ENCODE assay signal across 17 mouse cellular contexts in genomic region chr7:81731181-81731651, GRCm38 (mm10). TPM values are rescaled to one million over a fixed set of nuclear protein-coding genes. Genes with fewer than 3 reads are reported as not detected.
DNase-seq lines count a peak whose midpoint lies in the region; ATAC-seq and TF ChIP-seq lines count a peak whose summit lies in the region.
"Had no signal": no experiment of that assay in that cellular context is flagged by ENCODE, and none has a peak within 500 bp of the region (broad histone marks: within the 10 kb centered on the region; RNA-seq: fewer than 3 reads in every experiment).

No protein-coding gene starts in this region.

- H3K27ac ChIP-seq in midbrain, postnatal 0 days (ENCODE audit: low read depth, low read length): no peak overlapping the region
- H3K27ac ChIP-seq: embryonic facial prominence, embryonic 12.5 days; hindbrain, embryonic 14.5 days; liver, embryonic 15.5 days; midbrain, embryonic 10.5 days had no signal

- no peaks in the 10 kb centered on the region for H3K36me3 ChIP-seq in midbrain, postnatal 0 days (ENCODE audit: insufficient read depth, low read length)
- H3K36me3 ChIP-seq: embryonic facial prominence, embryonic 12.5 days; liver, embryonic 15.5 days; midbrain, embryonic 10.5 days had no signal

- intact Hi-C loops in left cerebral cortex, postnatal 4 days (cut with DNase I): no loop called here

- H3K4me3 ChIP-seq in midbrain, postnatal 0 days (ENCODE audit: low read depth, low read length): no peak overlapping the region
- H3K4me3 ChIP-seq: embryonic facial prominence, embryonic 12.5 days; liver, embryonic 15.5 days; midbrain, embryonic 10.5 days had no signal

- WGBS in midbrain, postnatal 0 days: 84% methylated on average over 6 of the region's 6 CpGs

- ATAC-seq in megakaryocyte-erythroid progenitor cell, adult 5-6 weeks (replicated peaks; ENCODE audit: low FRiP score, low TSS enrichment, poor library complexity, severe bottlenecking): no peak
- no peak for ATAC-seq in midbrain, postnatal 0 days (ENCODE audit: low FRiP score)
- ATAC-seq: intestine, postnatal 0 days had no signal

- no peaks in the 10 kb centered on the region for H3K9me3 ChIP-seq in midbrain, postnatal 0 days (ENCODE audit: low read length)
- H3K9me3 ChIP-seq: embryonic facial prominence, embryonic 12.5 days; liver, embryonic 15.5 days; midbrain, embryonic 10.5 days had no signal

- no peak overlapping the region for H3K9ac ChIP-seq in midbrain, postnatal 0 days (replicated peaks; ENCODE audit: low read length, poor library complexity, severe bottlenecking)
- H3K9ac ChIP-seq: embryonic facial prominence, embryonic 12.5 days; hindbrain, embryonic 14.5 days; liver, embryonic 15.5 days had no signal

- H3K4me2 ChIP-seq in midbrain, postnatal 0 days (ENCODE audit: low read depth, low read length, poor library complexity, severe bottlenecking): no peak overlapping the region
- H3K4me2 ChIP-seq: embryonic facial prominence, embryonic 12.5 days; hindbrain, embryonic 14.5 days; liver, embryonic 15.5 days had no signal

- H3K4me1 ChIP-seq in midbrain, postnatal 0 days (ENCODE audit: insufficient read depth, low read length): no peaks in the 10 kb centered on the region
- H3K4me1 ChIP-seq: embryonic facial prominence, embryonic 12.5 days; midbrain, embryonic 10.5 days had no signal

- no peak for TF ChIP-seq CTCF in midbrain, postnatal 0 days (IDR thresholded peaks at IDR 0.05)

- no peaks in the 10 kb centered on the region for H3K27me3 ChIP-seq in midbrain, postnatal 0 days (ENCODE audit: insufficient read depth, low read length)
- H3K27me3 ChIP-seq: embryonic facial prominence, embryonic 12.5 days; liver, embryonic 15.5 days had no signal

- DNase-seq in left cerebral cortex, adult 18-20 months (ENCODE audit: low spot score in 2 of 2): peak; percentile 53 to 68
- no peak for DNase-seq in left cerebral cortex, postnatal 4 days
- DNase-seq in frontal cortex, postnatal 14 days (ENCODE audit: low spot score in 2 of 2): peak; percentile 33 to 56
- peak; percentile 45 to 56 for DNase-seq in layer of hippocampus, postnatal 36 days
- DNase-seq in right cerebral cortex, postnatal 36 days (ENCODE audit: low spot score in 2 of 2): peak; percentile 66 to 71
- no peak for DNase-seq in midbrain, postnatal 0 days (ENCODE audit: low spot score)
- DNase-seq: cerebellum, adult 18-20 months; kidney, postnatal 14 days; lung, postnatal 14 days; thymus, adult 18-20 months had no signal

RNA-seq across cellular contexts. Expression of gene Homer2, which starts 23.9 kb away (rescaled TPM):
- 10 to 100 TPM; 63.3 to 65.4 TPM for total RNA-seq in left cerebral cortex, adult 18-20 months (2021)
- total RNA-seq in left cerebral cortex, postnatal 4 days (2021): 10 to 100 TPM; 51.8 to 54.3 TPM
- 10 to 100 TPM; 88.6 to 92.1 TPM for total RNA-seq in layer of hippocampus, postnatal 36 days (2021)
- total RNA-seq in megakaryocyte-erythroid progenitor cell, adult 5-6 weeks (2014; fragmentation: Nextera tagmentation): 0.33 and 3.3 TPM in 2 replicates
- total RNA-seq in megakaryocyte-erythroid progenitor cell, adult 5-6 weeks (2017): 1.4 and 3.4 TPM in 2 replicates
- total RNA-seq in midbrain, postnatal 0 days (2014; rRNA removed): 23.7 and 25.6 TPM in 2 replicates
- polyA plus RNA-seq in midbrain, postnatal 0 days (2015; fragmentation: Nextera tagmentation; extraction: Ambion mirVana): 23.5 and 29.5 TPM in 2 replicates
- total RNA-seq: neutrophil, adult 5-6 weeks had no signal

RNA-seq across cellular contexts. Expression of gene Ramac, which starts 31.5 kb away (rescaled TPM):
- 100 to 1,000 TPM in 1 of 2 experiments, 10 to 100 TPM in 1; 86.5 to 101 TPM for total RNA-seq in left cerebral cortex, adult 18-20 months (2021)
- total RNA-seq in left cerebral cortex, postnatal 4 days (2021): 10 to 100 TPM; 54.5 to 61.9 TPM
- 10 to 100 TPM; 68.4 to 75.5 TPM for total RNA-seq in layer of hippocampus, postnatal 36 days (2021)
- 52.4 and 55.1 TPM in 2 replicates for total RNA-seq in megakaryocyte-erythroid progenitor cell, adult 5-6 weeks (2014; fragmentation: Nextera tagmentation)
- 73.6 and 96.6 TPM in 2 replicates for total RNA-seq in megakaryocyte-erythroid progenitor cell, adult 5-6 weeks (2017)
- total RNA-seq in midbrain, postnatal 0 days (2014; rRNA removed): 81.6 and 104 TPM in 2 replicates
- polyA plus RNA-seq in midbrain, postnatal 0 days (2015; fragmentation: Nextera tagmentation; extraction: Ambion mirVana): 189 and 190 TPM in 2 replicates

RNA-seq across cellular contexts. Expression of gene 3110040N11Rik, which starts 58.1 kb away (rescaled TPM):
- total RNA-seq in left cerebral cortex, adult 18-20 months (2021): 10 to 100 TPM; 23.6 to 28.1 TPM
- total RNA-seq in left cerebral cortex, postnatal 4 days (2021): 10 to 100 TPM; 41.1 to 49.1 TPM
- total RNA-seq in layer of hippocampus, postnatal 36 days (2021): 10 to 100 TPM; 20.7 to 21.7 TPM
- total RNA-seq in megakaryocyte-erythroid progenitor cell, adult 5-6 weeks (2014; fragmentation: Nextera tagmentation): 45.5 and 46.0 TPM in 2 replicates
- total RNA-seq in megakaryocyte-erythroid progenitor cell, adult 5-6 weeks (2017): 67.5 and 133 TPM in 2 replicates
- 34.7 and 48.7 TPM in 2 replicates for total RNA-seq in midbrain, postnatal 0 days (2014; rRNA removed)
- polyA plus RNA-seq in midbrain, postnatal 0 days (2015; fragmentation: Nextera tagmentation; extraction: Ambion mirVana): 51.3 and 54.6 TPM in 2 replicates

Comparison
In these comparisons a context has a peak if more than half of its experiments do, and no peak if none do; other contexts are left out.
1. DNase-seq: peak in left cerebral cortex, adult 18-20 months (2 of 2), frontal cortex, postnatal 14 days (2 of 2), layer of hippocampus, postnatal 36 days (2 of 2) and right cerebral cortex, postnatal 36 days (2 of 2); none in left cerebral cortex, postnatal 4 days (single experiment) and midbrain, postnatal 0 days (single experiment).